Mouse (Mus musculus) ovary, postnatal 36 days (tissue): ENCODE results near the gene Akip1.
A peak's percentile ranks its signal among the peaks of the same experiment; 100 is the strongest.

Experiments
- DNase-seq: peaks from one replicate; pipeline ENCODE4 v3.0.0; 2022; ENCODE audit warnings: low spot score, mixed read lengths

Akip1 gene

GRCm38 (mm10) chr7:109703190-109704015 is at the start of gene Akip1, which contains the start of gene St5:
Gene Akip1 (plus strand): TSS chr7:109703690.
Gene St5 (minus strand): TSS chr7:109703605.
- DNase-seq = peak; percentile 97

DNA sequence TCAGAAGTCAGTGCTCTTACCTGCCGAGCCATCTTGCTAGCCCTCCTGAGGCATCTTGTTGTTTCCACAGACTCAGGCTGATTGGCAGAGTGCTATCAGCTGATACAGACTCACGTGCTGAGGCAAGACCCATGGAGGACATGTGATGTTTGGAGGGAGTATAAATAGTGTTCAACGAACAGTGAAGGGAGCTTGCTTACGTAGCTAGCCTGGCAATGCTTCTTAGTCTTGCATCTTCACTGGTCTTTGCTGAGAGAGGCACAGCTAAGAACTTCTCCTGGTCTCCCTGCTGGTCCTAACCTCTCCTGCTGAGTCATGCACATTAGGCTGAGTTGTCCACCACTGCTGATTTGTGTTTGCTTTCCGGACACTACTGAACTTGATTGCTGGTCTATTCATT is 48.6 kb upstream of the Akip1 start:
- DNase-seq = no peak

DNA sequence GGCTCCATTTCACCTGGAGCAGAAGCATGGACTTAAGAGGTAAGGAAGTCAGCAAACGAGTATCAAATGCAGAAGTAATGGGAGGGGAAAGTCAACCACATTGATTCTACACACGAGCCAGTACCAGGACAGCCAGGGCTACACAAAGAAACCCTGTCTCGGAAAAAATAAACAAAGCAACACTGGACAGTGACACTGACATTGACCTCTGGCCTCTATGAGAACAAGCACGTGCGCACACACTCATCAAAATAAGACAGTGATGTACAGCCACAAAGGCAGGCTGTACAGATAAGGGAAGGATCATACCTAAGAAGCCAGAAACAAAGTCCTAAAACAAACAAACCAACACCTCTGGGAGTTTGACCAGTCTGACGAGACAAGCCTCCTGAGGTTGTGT is 45.6 kb upstream of the Akip1 start:
- no peak for DNase-seq

DNA sequence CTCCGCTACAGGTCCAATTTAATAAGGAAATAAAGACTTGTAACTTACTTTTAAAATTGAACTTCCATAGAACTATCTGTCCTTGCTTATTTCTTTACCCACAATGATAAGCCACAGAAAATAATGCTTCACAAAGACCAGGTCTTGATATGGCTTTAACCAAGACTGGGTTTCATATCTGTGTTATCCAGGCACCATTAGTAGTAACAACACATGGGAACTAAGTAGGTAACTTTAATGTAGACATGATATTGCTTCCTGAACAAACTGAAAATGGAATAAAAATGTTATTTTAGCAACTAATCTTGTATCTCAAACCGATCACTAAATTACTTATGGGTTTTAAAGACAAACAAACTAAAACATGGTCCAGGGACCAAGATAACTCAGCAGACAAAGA is 44.2 kb upstream of the Akip1 start:
- no peak for DNase-seq

GRCm38 (mm10) chr7:109662626-109663025 is 40.9 kb upstream of the Akip1 start:
- no peak for DNase-seq

- no peak for DNase-seq
Measured at GRCm38 (mm10) chr7:109666664-109667063, 36.8 kb upstream of the Akip1 start.

DNA sequence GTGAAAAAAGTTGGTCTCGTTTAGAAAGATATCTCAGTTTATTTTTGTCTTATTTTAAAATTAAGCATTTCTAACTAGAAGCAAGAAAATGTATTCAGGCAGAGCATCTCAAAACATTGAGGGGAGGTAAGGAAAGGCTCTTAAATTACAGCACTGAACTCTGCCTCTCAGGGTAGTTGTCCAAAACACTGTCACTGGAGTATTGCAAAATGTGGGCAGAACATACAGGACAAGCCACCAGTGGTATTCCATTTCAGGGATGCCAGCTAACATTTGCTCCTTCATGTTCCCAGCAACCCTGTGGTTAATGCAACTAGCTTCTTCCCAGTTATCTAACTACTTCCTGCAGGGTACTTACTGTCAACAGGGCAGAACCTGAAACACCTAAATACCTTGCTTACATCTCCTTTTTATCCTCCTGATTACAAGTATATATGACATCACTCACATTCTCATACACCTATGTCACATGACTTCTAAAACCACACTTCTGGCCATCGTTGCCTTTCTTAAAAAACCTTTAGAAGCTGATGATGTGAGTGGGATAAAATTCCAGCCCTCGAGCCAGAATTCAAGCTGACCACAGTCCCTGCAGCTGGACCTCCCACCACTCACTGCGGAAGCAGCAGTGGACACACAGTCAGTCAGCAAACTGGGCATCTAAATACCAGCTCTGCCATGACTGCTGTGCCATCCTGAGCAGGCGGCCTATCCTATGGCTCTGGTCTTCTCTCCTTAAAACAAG is 33.9 kb upstream of the Akip1 start:
- DNase-seq = no peak

DNA sequence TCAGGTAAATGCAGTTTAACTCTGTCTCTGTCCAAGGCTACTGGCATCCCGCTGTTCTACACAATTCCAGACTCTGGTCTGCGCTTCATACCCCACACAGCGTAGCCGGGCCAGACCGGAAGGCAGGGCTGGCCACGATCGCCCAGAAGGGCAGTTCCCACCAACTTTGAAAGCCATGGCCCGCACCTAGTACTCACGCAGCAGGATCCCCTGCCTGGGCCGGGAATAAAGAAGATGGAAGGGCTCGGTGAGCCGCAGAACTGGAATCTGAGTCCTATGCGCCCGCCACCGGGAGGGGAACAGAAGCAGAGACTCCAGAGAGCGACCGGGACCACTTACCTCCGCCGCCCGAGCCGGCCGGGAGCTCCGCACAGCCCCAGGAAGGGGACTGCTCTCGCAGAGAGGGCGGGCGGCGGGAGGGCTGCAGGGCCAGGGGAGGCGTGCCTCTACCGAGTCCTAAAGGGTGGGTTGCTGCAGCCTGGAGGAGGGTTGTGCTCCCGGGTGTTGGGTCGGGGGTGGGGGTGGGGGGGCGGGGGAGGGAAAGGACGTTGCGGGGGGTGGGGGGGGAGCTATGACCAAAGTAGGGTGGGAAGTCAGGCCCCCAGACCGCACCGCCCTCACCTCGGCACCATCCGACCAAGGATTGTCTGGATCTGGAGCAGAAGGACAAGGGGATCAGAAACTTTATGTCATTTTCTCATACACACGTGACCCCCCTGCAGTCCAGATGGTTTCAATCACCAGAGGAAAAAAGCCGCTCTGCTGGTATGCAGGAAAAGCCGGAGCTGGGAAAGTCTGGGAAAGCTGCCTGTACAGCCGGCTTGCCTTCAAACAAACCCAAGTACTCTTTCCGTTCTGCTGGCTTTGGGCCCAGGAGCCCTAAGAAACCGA is 31.7 kb upstream of the Akip1 start:
- peak; percentile 71 for DNase-seq

DNA sequence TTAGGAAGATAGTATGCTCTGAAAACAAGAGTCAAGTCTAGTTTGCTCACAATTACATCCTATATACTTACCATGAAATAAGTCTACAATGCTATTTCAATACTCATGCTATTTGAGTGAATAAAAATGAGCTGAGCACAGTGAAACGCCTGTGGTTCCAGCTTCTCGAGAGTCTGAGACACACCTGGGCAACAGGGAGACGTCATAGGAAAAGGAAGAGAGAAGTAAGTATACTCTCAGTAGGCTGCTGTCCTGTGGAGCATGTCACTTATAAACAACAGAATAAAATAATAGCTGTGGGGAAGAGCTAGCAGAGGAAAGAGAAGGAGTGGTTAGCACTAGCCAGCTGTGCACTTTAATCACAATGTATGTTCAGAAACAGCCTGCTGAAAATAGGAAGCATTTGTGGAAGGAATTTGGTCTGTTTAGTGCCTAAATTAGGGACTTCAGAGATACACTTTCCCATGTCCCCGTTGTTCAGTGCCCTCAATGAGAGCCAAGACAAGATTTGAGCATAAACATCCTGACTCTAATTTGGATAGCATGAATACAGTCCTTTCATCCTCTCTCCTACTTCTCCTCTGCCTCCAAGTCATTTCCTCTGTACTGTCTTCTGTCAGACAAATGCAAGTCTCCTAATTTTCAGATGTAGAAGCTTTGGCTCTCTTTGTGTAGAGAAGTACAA is 28.4 kb upstream of the Akip1 start:
- no peak for DNase-seq

DNA sequence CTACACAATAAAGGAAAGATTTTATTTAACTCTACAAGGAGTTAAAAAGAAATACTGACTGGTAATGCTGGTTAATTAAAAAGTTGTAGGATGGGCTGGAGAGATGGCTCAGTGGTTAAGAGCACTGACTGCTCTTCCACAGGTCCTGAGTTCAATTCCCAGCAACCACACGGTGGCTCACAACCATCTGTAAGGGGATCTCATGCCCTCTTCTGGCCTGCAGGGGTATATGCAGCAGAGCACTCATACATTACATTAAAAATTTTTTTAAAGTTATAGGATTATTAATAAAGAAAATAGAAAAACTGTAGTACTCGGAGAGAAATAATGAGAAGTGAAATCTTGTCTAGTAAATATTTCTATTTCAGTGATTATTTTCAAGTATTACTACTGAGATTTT is 23.2 kb upstream of the Akip1 start:
- DNase-seq = no peak

GRCm38 (mm10) chr7:109680879-109681278 is 22.6 kb upstream of the Akip1 start:
- DNase-seq = no peak

DNA sequence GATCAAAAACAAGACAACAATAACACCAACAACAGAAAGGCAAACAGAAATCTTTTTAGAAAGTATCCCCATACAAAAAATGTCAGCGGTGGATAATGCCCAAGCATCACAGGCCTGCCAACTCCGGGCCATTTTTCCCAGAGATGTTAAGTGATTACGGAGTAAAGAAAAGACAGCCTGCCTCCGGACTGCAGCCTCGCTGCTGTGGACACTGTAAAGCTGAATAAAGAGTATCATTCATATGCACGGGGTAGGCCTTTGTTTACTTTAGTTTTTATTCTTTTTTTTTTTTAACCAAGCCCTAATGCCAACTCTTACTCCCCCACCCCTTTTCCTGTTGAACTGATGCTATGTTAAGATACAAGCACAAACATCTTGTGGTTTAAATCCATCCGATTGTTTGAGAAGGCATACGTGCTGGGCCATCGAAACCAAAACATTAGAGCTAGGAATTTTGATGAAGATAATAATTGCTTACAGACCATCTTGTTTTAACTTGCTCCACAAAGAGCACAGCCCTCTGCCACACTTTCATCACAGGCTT is 16.8 kb upstream of the Akip1 start:
- no peak for DNase-seq

GRCm38 (mm10) chr7:109690101-109690500 is 13.4 kb upstream of the Akip1 start:
- no peak for DNase-seq

DNA sequence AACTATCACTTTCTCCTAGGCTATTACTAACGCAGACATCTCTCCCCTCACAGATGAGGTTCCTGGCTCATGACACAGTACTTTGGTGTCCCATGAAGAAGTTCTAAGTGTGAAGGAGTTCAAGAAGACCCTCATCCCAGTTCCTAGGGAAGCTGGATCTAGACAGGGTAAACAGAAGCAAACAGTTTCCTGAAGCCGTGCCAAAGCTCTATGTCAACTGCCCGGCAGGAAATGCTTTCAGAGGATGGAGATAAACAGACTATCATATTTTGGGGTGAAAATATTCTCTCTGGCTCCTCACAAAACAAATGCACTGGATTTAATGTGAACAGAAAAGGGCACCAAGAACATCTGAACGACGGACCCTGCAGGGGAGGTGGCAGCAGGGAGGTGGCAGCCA is 12.5 kb upstream of the Akip1 start:
- no peak for DNase-seq

GRCm38 (mm10) chr7:109694576-109695338 is 8.7 kb upstream of the Akip1 start:
- no peak for DNase-seq

GRCm38 (mm10) chr7:109695339-109695726 is 8.2 kb upstream of the Akip1 start:
- no peak for DNase-seq

DNA sequence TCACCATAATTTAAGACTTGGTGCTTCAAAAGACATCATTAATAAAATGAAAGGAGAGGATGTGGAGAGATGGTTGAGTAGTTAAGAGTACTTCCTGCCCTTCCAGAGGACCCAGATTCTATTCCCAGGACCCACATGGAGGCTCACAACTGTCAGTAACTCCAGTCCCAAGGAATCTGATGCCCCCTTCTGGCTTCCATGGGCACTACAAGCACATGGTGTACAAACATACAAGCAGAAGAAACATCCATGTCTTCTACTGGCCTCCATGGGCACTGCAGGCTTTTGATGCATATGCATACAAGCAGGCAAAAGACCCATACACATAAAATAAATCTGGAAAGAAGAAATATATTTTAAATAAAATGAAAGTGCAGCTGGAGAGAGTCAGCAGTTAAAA is 3.3 kb upstream of the Akip1 start:
- no peak for DNase-seq

DNA sequence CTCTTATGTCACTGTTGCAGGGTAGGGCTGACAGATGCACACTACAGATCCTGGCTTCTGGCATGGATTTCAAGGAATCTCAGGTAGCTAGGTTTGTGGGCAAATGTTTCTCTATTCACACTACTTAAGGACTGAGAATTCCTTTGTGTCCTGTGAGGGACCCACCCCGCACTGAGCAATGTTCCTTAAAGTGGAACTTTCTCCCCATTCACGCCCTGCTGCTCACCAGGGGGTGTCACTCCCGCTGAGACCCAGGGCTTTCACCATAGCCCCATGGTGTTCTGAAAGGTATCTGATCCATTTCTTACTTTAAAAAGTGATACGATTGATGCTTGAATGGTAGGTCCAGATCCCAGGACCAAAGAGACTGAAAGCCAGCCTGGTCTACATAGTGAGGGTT is 769 bp upstream of the Akip1 start:
- DNase-seq = no peak

DNA sequence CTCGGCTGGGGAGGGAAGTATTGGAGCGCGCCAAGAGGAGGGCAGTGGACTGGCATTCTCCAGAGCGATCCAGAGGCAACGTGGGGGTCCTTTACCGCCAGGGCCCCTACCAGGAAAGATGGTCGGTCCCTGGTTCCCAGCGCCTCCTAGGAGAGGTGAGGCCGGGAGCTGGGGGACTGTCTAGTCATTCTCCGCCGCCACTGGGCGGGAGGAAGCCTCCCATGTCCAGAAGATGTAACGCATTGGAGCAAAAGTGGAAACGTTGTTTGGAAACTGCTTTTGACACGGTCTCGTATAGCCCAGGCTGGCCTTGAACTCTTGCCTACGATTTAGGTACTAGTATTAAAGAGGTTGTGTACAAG is 507 bp downstream of the Akip1 start:
- no peak for DNase-seq

GRCm38 (mm10) chr7:109704461-109704860 is 971 bp downstream of the Akip1 start:
- no peak for DNase-seq
